Mouse (Mus musculus) kidney, embryonic 14.5 days (tissue): ENCODE results near the gene Gatad2a. TPM values are rescaled to one million over a fixed set of nuclear protein-coding genes. Genes with fewer than 3 reads are reported as not detected.
A peak's percentile ranks its signal among the peaks of the same experiment; 100 is the strongest.

ENCODE experiments used
- ATAC-seq: fragments of 200-750 bp; cut with Nextera tagmentation; 2 replicates; pipeline ENCODE4 v1.8.0; 2017; ENCODE audit warnings: moderate number of reproducible peaks, mild to moderate bottlenecking, moderate TSS enrichment, moderate library complexity; ENCODE audit not compliant: low FRiP score, low TSS enrichment
- H3K27ac ChIP-seq: fragments of 300-500 bp; sonication (generic); 2 replicates; pipeline ENCODE4 v1.5.1; 2014; ENCODE audit warnings: low read depth, mild to moderate bottlenecking, low read length, moderate library complexity, mixed read lengths
- H3K27me3 ChIP-seq: fragments of 300-500 bp; sonication (generic); 2 replicates; pipeline ENCODE4 v1.6.1; 2014; ENCODE audit warnings: mild to moderate bottlenecking, low read length; ENCODE audit not compliant: control insufficient read depth, insufficient read depth
- H3K36me3 ChIP-seq: fragments of 300-500 bp; sonication (generic); 2 replicates; pipeline ENCODE4 v1.6.1; 2014; ENCODE audit warnings: low read length, mixed read lengths; ENCODE audit not compliant: control insufficient read depth, insufficient read depth
- H3K4me1 ChIP-seq: fragments of 300-500 bp; sonication (generic); 2 replicates; pipeline ENCODE4 v1.6.1; 2014; ENCODE audit warnings: low read length, mixed read lengths; ENCODE audit not compliant: control insufficient read depth, insufficient read depth
- H3K4me2 ChIP-seq: fragments of 300-500 bp; sonication (generic); replicated peaks from 2 replicates; pipeline ENCODE4 v1.6.1; 2014; ENCODE audit warnings: low read depth, mild to moderate bottlenecking, low read length
- H3K4me3 ChIP-seq: fragments of 300-500 bp; sonication (generic); 2 replicates; pipeline ENCODE4 v1.5.1; 2014; ENCODE audit warnings: mild to moderate bottlenecking, low read length
- H3K9ac ChIP-seq: fragments of 300-500 bp; sonication (generic); 2 replicates; pipeline ENCODE4 v1.6.1; 2014; ENCODE audit warnings: low read depth, mild to moderate bottlenecking, low read length, moderate library complexity
- H3K9me3 ChIP-seq: fragments of 300-500 bp; sonication (generic); 2 replicates; pipeline ENCODE4 v1.6.1; 2016; ENCODE audit warnings: low read length; ENCODE audit not compliant: control insufficient read depth
- WGBS: fragments of 180-500 bp; shearing (Covaris S2); extraction: QIAGEN DNeasy Blood & Tissue Kit; methylation state at CpG from one replicate; pipeline ENCODE4 v1.1.7; 2014; 5-methylcytosine and 5-hydroxymethylcytosine counted together
- polyA plus RNA-seq: library from polyadenylated mRNA; unstranded; fragments of >200 nt; fragmentation: Nextera tagmentation; extraction: Ambion mirVana; gene quantifications from 2 replicates; pipeline ENCODE4 v1.2.1, GENCODE M21; 2014

Gene Gatad2a
- polyA plus RNA-seq, 1 experiment from 2014 or later, result 59.0 TPM

- 64% methylated on average over 1 of the region's 1 CpGs for WGBS
- H3K4me3 ChIP-seq, result no peak overlapping the region
- peak; percentile 71 for ATAC-seq
- H3K9ac ChIP-seq, result no peak overlapping the region
- peaks cover 45% of the 10 kb centered on the region for H3K36me3 ChIP-seq
- peak overlapping the region; percentile 47; the same call in 1 of the 2 replicates for H3K27ac ChIP-seq
- H3K4me2 ChIP-seq, result no peak overlapping the region
- no peaks in the 10 kb centered on the region for H3K9me3 ChIP-seq
- H3K4me1 ChIP-seq, result peaks cover 12% of the 10 kb centered on the region; the same call in 1 of the 2 replicates
- no peaks in the 10 kb centered on the region for H3K27me3 ChIP-seq
Measured at GRCm38 (mm10) chr8:69919010-69919409, 77.2 kb downstream of the Gatad2a start.

- H3K4me1 ChIP-seq, result peaks cover 12% of the 10 kb centered on the region; the same call in 1 of the 2 replicates
- H3K27ac ChIP-seq, result no peak overlapping the region
- no peaks in the 10 kb centered on the region for H3K9me3 ChIP-seq
- no peak overlapping the region for H3K9ac ChIP-seq
- H3K4me2 ChIP-seq, result no peak overlapping the region
- H3K27me3 ChIP-seq, result no peaks in the 10 kb centered on the region
- H3K36me3 ChIP-seq, result peaks cover 47% of the 10 kb centered on the region
- no peak for ATAC-seq
- no peak overlapping the region for H3K4me3 ChIP-seq
Measured at GRCm38 (mm10) chr8:69918506-69918905, 77.7 kb downstream of the Gatad2a start.

DNA sequence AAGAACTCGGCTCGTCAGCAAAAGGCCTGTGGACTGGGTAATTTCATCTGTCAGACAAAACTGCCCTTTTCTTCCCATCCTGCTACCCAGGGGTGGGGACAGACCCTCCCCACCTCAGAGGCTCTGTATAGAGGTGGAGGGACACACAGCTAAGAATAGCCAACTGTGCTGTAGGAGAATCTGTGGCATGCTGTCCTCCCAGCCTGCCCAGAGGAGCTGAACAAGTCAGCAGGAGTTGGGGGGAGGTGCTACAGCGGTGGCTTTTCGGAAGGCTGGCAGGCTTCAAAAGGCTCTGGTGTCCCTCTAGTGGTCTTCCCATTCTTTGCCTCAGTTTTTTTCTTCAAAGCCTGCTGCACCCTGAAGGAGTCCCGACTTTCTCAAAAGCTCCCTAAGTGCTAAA is 80.4 kb downstream of the Gatad2a start:
- no peak overlapping the region for H3K4me2 ChIP-seq
- H3K27me3 ChIP-seq, result no peaks in the 10 kb centered on the region
- no peak overlapping the region for H3K27ac ChIP-seq
- no peak overlapping the region for H3K4me3 ChIP-seq
- no peak overlapping the region for H3K9ac ChIP-seq
- peaks cover 74% of the 10 kb centered on the region for H3K36me3 ChIP-seq
- H3K4me1 ChIP-seq, result peaks cover 4% of the 10 kb centered on the region; the same call in 1 of the 2 replicates
- no peak for ATAC-seq
- no peaks in the 10 kb centered on the region for H3K9me3 ChIP-seq
- 65% methylated on average over 5 of the region's 5 CpGs for WGBS

GRCm38 (mm10) chr8:69914526-69914925 is 81.7 kb downstream of the Gatad2a start:
- no peak for ATAC-seq
- Histone ChIP-seq H3K4me2 (no peak overlapping the region), H3K9me3 (no peaks in the 10 kb centered on the region), H3K9ac (no peak overlapping the region), H3K36me3 (peaks cover 86% of the 10 kb centered on the region), H3K27ac (no peak overlapping the region), H3K4me1 (no peaks in the 10 kb centered on the region), H3K4me3 (no peak overlapping the region), H3K27me3 (no peaks in the 10 kb centered on the region)
- WGBS, result 95% methylated on average over 4 of the region's 4 CpGs

DNA sequence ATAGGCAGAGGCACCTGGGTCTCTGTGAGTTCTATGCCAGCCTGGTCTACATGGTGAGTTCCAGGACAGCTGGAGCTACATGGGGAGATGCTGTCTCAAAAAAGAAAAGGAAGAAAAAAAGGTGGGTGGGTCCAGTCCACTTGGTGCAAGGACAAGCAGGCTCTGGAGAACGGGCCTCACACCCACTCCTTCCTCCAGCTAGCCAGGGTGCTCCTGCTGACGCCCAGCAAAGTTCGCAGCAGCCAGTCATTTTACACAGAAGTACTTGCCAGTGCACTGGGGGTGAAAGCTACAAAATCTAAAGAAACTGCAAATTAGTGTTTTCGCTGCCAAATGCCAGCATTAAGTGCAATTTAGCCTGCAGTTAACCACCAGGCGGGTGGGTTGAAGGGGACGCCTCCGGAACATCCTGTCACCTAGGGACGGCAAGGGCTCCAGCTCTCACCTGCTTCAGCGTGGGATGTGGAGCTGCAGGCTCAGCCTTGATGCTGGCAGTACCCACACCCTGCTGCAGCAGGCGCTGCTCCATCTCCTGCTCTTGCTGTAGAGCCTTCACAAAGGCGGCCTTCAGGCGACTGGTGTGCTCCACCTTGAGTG is 83.6 kb downstream of the Gatad2a start:
- H3K4me2 ChIP-seq, result no peak overlapping the region
- H3K9ac ChIP-seq, result no peak overlapping the region
- H3K9me3 ChIP-seq, result no peaks in the 10 kb centered on the region
- H3K27me3 ChIP-seq, result no peaks in the 10 kb centered on the region
- H3K27ac ChIP-seq, result no peak overlapping the region
- H3K4me1 ChIP-seq, result no peaks in the 10 kb centered on the region
- H3K36me3 ChIP-seq, result peaks cover 95% of the 10 kb centered on the region
- H3K4me3 ChIP-seq, result no peak overlapping the region
- no peak for ATAC-seq
- 85% methylated on average over 12 of the region's 12 CpGs for WGBS

- no peak overlapping the region for H3K9ac ChIP-seq
- ATAC-seq, result no peak
- no peak overlapping the region for H3K4me2 ChIP-seq
- no peaks in the 10 kb centered on the region for H3K4me1 ChIP-seq
- WGBS, result 91% methylated on average over 13 of the region's 13 CpGs
- peaks cover 88% of the 10 kb centered on the region for H3K36me3 ChIP-seq
- no peak overlapping the region for H3K27ac ChIP-seq
- H3K4me3 ChIP-seq, result no peak overlapping the region
- H3K27me3 ChIP-seq, result no peaks in the 10 kb centered on the region
- H3K9me3 ChIP-seq, result no peaks in the 10 kb centered on the region
Measured at GRCm38 (mm10) chr8:69911917-69912316, 84.3 kb downstream of the Gatad2a start.

DNA sequence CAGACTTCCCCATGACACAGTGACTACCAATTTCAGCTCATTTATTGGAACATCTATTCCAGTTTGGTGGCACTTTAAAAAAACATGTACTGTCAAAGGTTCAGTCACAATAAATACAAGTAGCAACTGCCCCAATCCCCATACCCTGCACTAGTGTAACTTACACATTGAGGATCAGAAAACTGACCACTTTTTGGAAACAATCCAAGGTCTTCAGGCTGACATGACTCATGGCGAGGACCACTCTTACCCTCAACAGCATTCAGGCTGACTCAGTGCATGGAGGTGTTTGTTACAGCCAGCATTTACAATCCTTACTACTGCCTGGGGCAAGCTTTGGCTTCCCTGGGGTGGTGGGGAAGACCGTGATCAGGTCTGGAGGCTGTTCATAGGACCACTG is 89.1 kb downstream of the Gatad2a start:
- Histone ChIP-seq H3K4me2 (no peak overlapping the region), H3K4me3 (no peak overlapping the region), H3K27me3 (no peaks in the 10 kb centered on the region), H3K36me3 (peaks cover 41% of the 10 kb centered on the region), H3K9ac (no peak overlapping the region), H3K9me3 (no peaks in the 10 kb centered on the region), H3K27ac (no peak overlapping the region), H3K4me1 (peaks cover 5% of the 10 kb centered on the region; the same call in 1 of the 2 replicates)
- 83% methylated on average over 2 of the region's 2 CpGs for WGBS
- no peak for ATAC-seq

DNA sequence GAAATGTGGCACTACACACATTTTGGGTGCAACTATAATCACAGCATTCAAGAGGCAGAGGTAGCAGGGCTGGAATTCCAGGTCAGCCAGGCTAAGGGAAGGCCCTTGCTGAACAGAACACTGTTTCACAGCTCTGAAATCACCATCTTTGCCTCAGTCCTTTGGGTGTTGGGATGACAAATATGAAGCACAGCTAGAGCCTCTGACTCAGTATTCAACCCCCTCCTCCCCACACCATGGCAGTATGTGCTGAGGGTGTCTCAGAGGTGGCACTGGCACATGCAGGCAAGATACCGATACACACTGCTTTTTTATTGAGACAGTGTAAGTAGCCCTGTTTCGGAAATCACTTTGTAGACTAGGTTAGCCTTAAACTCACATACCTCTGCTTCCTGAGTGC is 89.9 kb downstream of the Gatad2a start:
- no peak overlapping the region for H3K4me3 ChIP-seq
- peaks cover 9% of the 10 kb centered on the region; the same call in 1 of the 2 replicates for H3K4me1 ChIP-seq
- H3K9me3 ChIP-seq, result no peaks in the 10 kb centered on the region
- H3K27me3 ChIP-seq, result no peaks in the 10 kb centered on the region
- H3K9ac ChIP-seq, result no peak overlapping the region
- no peak overlapping the region for H3K4me2 ChIP-seq
- no peak overlapping the region for H3K27ac ChIP-seq
- peaks cover 32% of the 10 kb centered on the region for H3K36me3 ChIP-seq
- 85% methylated on average over 2 of the region's 2 CpGs for WGBS
- no peak for ATAC-seq

GRCm38 (mm10) chr8:69904096-69904495 is 92.1 kb downstream of the Gatad2a start:
- Histone ChIP-seq H3K9me3 (no peaks in the 10 kb centered on the region), H3K4me3 (peak overlapping the region; percentile 69; the same call in 1 of the 2 replicates), H3K27me3 (no peaks in the 10 kb centered on the region), H3K27ac (no peak overlapping the region), H3K9ac (no peak overlapping the region), H3K4me2 (peak overlapping the region; percentile 93; the same call in 1 of the 2 replicates), H3K36me3 (peaks cover 11% of the 10 kb centered on the region), H3K4me1 (peaks cover 18% of the 10 kb centered on the region; the same call in 1 of the 2 replicates)
- ATAC-seq, result no peak
- WGBS, result 83% methylated on average over 8 of the region's 8 CpGs
